Mouse (Mus musculus) ES-Bruce4 (cell line): ENCODE results near the gene Trmt11.
A peak's percentile ranks its signal among the peaks of the same experiment; 100 is the strongest.

Experiments used
- CTCF ChIP-seq: IDR thresholded peaks from one replicate; pipeline ENCODE4 v1.8.1; 2011; ENCODE audit warnings: low read depth, low read length
- EP300 ChIP-seq: IDR thresholded peaks from 2 replicates; pipeline ENCODE4 v1.6.1; 2011; ENCODE audit warnings: low read depth, low read length; ENCODE audit not compliant: insufficient read depth
- POLR2A ChIP-seq: IDR thresholded peaks from one replicate; pipeline ENCODE4 v1.8.1; 2011; ENCODE audit warnings: low read length; ENCODE audit not compliant: insufficient read depth

DNA sequence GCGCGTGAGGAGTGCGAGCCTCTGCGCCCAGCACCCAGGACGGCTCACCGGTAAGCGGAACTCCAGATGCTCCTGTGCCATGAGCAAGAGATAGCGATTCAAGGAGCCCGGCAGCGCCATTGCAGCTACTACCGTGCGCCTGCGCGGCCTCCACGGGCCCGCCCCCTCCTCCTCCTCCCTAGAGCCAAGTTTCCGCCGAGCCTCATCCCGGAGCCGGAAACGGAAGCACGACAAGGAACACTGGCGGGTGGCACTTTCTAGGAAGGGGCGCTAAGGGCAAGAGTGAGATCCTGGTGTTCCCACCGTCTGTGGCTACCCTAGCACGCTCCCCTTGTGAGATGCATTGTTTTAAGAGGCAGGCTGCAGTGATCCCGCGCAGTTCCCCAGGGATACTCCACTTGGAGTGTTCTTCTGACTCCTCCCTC is at the start of gene Trmt11:
- no peak for TF ChIP-seq CTCF
- no peak for TF ChIP-seq EP300
- TF ChIP-seq POLR2A = peak; percentile 93
